Mouse (Mus musculus) kidney, embryonic 14.5 days (tissue): ENCODE measurements around the gene Plscr3. TPM values are rescaled to one million over a fixed set of nuclear protein-coding genes. Genes with fewer than 3 reads are reported as not detected.

Source experiments
- ATAC-seq: fragments of 200-750 bp; cut with Nextera tagmentation; 2 replicates; pipeline ENCODE4 v1.8.0; 2017; ENCODE audit warnings: moderate number of reproducible peaks, mild to moderate bottlenecking, moderate TSS enrichment, moderate library complexity; ENCODE audit not compliant: low FRiP score, low TSS enrichment
- H3K27ac ChIP-seq: fragments of 300-500 bp; sonication (generic); 2 replicates; pipeline ENCODE4 v1.5.1; 2014; ENCODE audit warnings: low read depth, mild to moderate bottlenecking, low read length, moderate library complexity, mixed read lengths
- H3K27me3 ChIP-seq: fragments of 300-500 bp; sonication (generic); 2 replicates; pipeline ENCODE4 v1.6.1; 2014; ENCODE audit warnings: mild to moderate bottlenecking, low read length; ENCODE audit not compliant: control insufficient read depth, insufficient read depth
- H3K36me3 ChIP-seq: fragments of 300-500 bp; sonication (generic); 2 replicates; pipeline ENCODE4 v1.6.1; 2014; ENCODE audit warnings: low read length, mixed read lengths; ENCODE audit not compliant: control insufficient read depth, insufficient read depth
- H3K4me1 ChIP-seq: fragments of 300-500 bp; sonication (generic); 2 replicates; pipeline ENCODE4 v1.6.1; 2014; ENCODE audit warnings: low read length, mixed read lengths; ENCODE audit not compliant: control insufficient read depth, insufficient read depth
- H3K4me2 ChIP-seq: fragments of 300-500 bp; sonication (generic); replicated peaks from 2 replicates; pipeline ENCODE4 v1.6.1; 2014; ENCODE audit warnings: low read depth, mild to moderate bottlenecking, low read length
- H3K4me3 ChIP-seq: fragments of 300-500 bp; sonication (generic); 2 replicates; pipeline ENCODE4 v1.5.1; 2014; ENCODE audit warnings: mild to moderate bottlenecking, low read length
- H3K9ac ChIP-seq: fragments of 300-500 bp; sonication (generic); 2 replicates; pipeline ENCODE4 v1.6.1; 2014; ENCODE audit warnings: low read depth, mild to moderate bottlenecking, low read length, moderate library complexity
- H3K9me3 ChIP-seq: fragments of 300-500 bp; sonication (generic); 2 replicates; pipeline ENCODE4 v1.6.1; 2016; ENCODE audit warnings: low read length; ENCODE audit not compliant: control insufficient read depth
- WGBS: fragments of 180-500 bp; shearing (Covaris S2); extraction: QIAGEN DNeasy Blood & Tissue Kit; methylation state at CpG from one replicate; pipeline ENCODE4 v1.1.7; 2014; 5-methylcytosine and 5-hydroxymethylcytosine counted together
- microRNA-seq: library from miRNA; unstranded; fragments of <30 nt; microRNA quantifications from one replicate; pipeline ENCODE4, GENCODE M21; 2016
- polyA plus RNA-seq: library from polyadenylated mRNA; unstranded; fragments of >200 nt; fragmentation: Nextera tagmentation; extraction: Ambion mirVana; gene quantifications from 2 replicates; pipeline ENCODE4 v1.2.1, GENCODE M21; 2014

Plscr3 gene
- polyA plus RNA-seq, 1 experiment from 2014 or later: 105 TPM

DNA sequence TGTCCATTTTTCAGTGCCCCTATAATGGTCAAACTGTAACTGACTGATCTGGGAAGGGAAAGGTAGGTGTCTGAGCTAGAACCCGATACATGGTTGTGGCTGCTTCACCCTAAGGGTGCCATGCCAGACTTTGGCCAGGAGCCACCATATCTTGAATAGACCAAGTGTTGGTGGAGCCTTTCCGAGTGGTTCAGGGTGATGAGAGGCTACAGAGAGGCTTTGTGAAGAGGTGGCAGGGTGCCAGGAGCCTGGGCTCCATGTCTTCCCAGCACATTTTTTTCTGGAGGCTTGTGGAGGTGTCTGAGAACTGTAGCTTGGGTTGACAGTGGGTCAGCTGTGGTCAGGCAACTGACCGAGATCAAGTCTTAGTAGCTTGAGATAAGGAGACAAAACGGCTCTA, 45.3 kb downstream of the Plscr3 start:
- no peak overlapping the region for H3K27ac ChIP-seq
- 79% methylated on average over 4 of the region's 4 CpGs for WGBS

DNA sequence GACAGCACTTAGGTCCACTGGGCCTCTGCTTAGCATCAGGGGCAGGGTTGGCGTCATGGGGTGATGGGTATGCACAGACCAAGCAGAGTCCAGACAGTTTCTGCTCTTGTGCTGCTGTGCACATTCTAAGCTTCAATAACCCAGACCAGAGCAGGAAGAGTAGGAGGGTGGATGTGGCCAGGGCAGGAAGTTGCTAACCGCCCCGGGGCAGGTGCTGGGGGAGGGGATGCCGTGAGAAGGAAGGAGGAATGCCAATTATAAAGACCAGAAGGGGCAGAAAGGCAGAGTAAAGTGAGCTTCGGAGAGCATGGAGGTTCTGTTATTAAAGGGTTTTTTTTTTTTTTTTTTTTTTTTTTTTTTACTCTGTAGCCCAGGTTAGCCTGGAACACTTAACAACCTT, 48.5 kb downstream of the Plscr3 start:
- Histone ChIP-seq H3K9me3 (no peaks in the 10 kb centered on the region), H3K27ac (no peak overlapping the region), H3K4me3 (no peak overlapping the region), H3K9ac (no peak overlapping the region), H3K4me1 (peaks cover 5% of the 10 kb centered on the region), H3K27me3 (no peaks in the 10 kb centered on the region), H3K36me3 (no peaks in the 10 kb centered on the region), H3K4me2 (no peak overlapping the region)
- no peak for ATAC-seq
- 73% methylated on average over 5 of the region's 5 CpGs for WGBS

More for the DNA sequence above, 45.3 kb downstream of the Plscr3 start:
- Histone ChIP-seq H3K27me3 (no peaks in the 10 kb centered on the region), H3K36me3 (no peaks in the 10 kb centered on the region), H3K4me1 (no peaks in the 10 kb centered on the region), H3K9ac (no peak overlapping the region), H3K4me2 (no peak overlapping the region), H3K4me3 (no peak overlapping the region), H3K9me3 (no peaks in the 10 kb centered on the region)
- ATAC-seq: no peak

DNA sequence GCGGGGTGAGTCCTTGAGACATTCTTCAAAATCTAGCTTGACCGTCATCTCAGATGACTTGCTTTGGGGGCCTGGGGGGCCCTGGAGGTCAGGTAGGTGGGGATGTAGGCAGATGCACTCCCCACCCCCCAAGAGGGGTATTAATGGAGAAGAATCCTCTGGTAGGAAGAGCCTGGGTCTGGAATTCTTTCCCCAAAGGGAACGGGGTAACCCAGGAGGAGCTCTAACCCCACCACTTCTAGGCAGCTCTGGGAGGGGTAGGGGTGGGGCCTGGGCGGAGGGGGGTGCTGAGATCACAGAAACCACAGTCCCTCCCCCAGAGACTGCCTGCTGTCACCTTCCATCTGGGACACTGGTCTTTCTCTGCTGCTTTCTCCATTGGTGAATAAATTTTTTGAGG, 49.1 kb downstream of the Plscr3 start, which contains the start of gene Acap1:
Gene Acap1, minus strand, starts transcription at position 249 of the 400 bp plus-strand sequence.
- H3K4me1 ChIP-seq: peaks cover 7% of the 10 kb centered on the region
- no peaks in the 10 kb centered on the region for H3K36me3 ChIP-seq
- WGBS: 75% methylated on average over 4 of the region's 4 CpGs
- no peak within 1 kb of the TSS for H3K27ac ChIP-seq
- ATAC-seq: no peak
- no peaks in the 10 kb centered on the region for H3K9me3 ChIP-seq
- H3K4me3 ChIP-seq: no peak within 1 kb of the TSS
- H3K9ac ChIP-seq: no peak within 1 kb of the TSS
- H3K4me2 ChIP-seq: no peak within 1 kb of the TSS
- no peaks in the 10 kb centered on the region for H3K27me3 ChIP-seq

DNA sequence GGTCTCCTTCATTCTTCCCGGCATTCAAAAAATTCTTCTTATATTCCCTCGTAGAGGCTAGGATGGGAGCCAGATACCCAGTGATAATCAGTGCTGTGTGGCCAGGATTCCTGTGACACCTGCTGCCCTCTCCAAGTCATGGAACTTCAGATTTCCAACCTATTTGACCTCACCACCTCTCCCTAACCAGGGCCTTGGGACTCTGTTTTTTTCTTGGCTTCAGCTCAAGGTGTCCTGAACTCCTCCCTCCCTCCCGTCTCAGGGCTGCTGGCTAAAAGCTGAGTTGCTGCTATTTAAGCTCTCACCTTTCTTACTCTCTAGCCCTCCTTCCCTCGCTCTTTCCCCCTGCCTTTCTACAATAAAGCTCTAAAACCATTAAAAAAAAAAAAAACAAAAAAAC, 53.7 kb downstream of the Plscr3 start:
- H3K36me3 ChIP-seq: peaks cover 17% of the 10 kb centered on the region
- peak overlapping the region; percentile 96 for H3K9ac ChIP-seq
- H3K27me3 ChIP-seq: no peaks in the 10 kb centered on the region
- H3K9me3 ChIP-seq: no peaks in the 10 kb centered on the region
- ATAC-seq: no peak
- peak overlapping the region; percentile 97 for H3K4me2 ChIP-seq
- peak overlapping the region; percentile 37; the same call in 1 of the 2 replicates for H3K27ac ChIP-seq
- peaks cover 17% of the 10 kb centered on the region for H3K4me1 ChIP-seq
- H3K4me3 ChIP-seq: peak overlapping the region; percentile 93
- WGBS: 24% methylated on average over 4 of the region's 4 CpGs

DNA sequence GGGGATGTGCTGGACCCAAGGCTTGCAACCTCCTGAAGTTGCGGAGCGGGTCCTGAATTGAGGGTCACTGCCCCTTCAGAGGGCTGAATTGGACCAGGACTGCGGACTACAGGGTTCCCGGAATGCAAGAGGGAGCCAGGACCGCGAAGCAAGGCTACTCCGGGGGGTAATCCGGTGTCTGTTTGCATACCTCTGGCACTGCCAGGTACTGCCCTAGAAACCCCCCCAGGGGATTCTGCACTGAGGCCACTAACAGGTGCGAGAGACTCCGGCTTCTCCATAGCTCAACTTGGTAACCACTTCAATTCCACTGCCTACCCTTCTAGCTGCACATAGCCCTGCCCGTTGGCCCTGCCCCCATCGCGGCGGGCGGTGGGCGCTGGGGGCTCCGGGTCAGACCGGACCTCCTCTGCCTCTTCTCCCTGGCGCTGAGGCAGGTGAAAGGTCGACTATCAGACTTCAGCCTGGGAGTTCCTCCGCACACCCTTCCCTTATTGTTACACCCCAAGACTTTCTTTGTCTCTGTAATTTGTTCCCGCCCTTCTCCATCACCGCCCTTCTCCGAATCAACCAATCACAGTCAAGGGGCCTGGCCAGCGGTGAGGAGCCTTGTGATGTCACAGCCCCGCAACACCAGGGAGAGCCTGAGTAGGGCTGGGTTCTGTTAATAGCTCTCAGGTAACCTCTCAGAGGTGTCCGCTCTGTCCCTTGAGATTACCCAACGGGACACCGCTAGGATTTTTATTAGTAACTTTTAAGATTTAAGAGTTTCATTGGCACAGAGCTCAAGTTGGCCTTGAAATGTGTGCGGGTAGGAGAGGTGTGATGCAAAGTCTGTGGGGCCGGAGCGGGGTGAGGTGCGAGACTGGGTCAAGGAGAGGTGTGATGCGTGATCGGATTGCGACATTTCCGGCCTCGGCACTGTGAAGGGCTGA, 54.6 kb downstream of the Plscr3 start, which contains the start of the genes 2810408A11Rik and Neurl4:
Gene 2810408A11Rik, minus strand, starts transcription at position 517 of the 935 bp plus-strand sequence.
Gene Neurl4, plus strand, starts transcription at position 602 of the 935 bp plus-strand sequence.
- peak within 1 kb of the TSS; percentile 99 for H3K27ac ChIP-seq
- peaks cover 17% of the 10 kb centered on the region for H3K4me1 ChIP-seq
- WGBS: under 1% methylated on average over 38 of the region's 38 CpGs
- no peaks in the 10 kb centered on the region for H3K9me3 ChIP-seq
- peak within 1 kb of the TSS; percentile 97 for H3K4me2 ChIP-seq
- no peaks in the 10 kb centered on the region for H3K27me3 ChIP-seq
- ATAC-seq: peak; percentile 94
- H3K9ac ChIP-seq: peak within 1 kb of the TSS; percentile 96
- peak within 1 kb of the TSS; percentile 93 for H3K4me3 ChIP-seq
- peaks cover 24% of the 10 kb centered on the region for H3K36me3 ChIP-seq

DNA sequence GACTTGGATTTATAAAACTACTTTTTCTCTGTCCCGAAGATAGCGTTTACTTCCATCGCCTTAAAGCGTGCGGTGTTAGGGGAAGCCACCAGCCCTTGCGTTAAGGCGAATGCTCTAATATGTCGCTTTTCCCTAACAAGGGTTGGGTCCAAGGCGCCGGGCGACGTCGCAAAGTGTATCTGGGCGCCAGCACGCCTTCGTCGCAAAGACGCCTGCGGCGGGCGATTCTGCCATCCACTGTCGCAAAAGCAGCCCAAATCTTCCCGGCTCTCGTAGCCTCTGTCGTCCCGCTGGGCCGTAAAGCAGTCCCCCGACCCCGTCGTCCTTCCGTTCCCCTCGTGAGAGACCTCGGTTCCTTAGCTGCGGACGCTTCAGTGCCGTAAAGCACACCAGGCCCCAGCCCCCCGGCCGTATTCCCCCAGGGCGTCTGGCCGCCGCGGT, 55.2 kb downstream of the Plscr3 start:
- H3K4me1 ChIP-seq: peaks cover 17% of the 10 kb centered on the region
- no peaks in the 10 kb centered on the region for H3K27me3 ChIP-seq
- H3K27ac ChIP-seq: peak overlapping the region; percentile 99
- under 1% methylated on average over 42 of the region's 42 CpGs for WGBS
- peaks cover 31% of the 10 kb centered on the region for H3K36me3 ChIP-seq
- H3K9me3 ChIP-seq: no peaks in the 10 kb centered on the region
- H3K4me2 ChIP-seq: peak overlapping the region; percentile 97
- peak overlapping the region; percentile 96 for H3K9ac ChIP-seq
- ATAC-seq: peak; percentile 76
- H3K4me3 ChIP-seq: peak overlapping the region; percentile 93

Small RNA genes lying within 50 kb of the gene (microRNA-seq; reads per million reads assigned to microRNA genes)
- not detected for gene Mir6924

Other genes with a start within 250 kb of the Plscr3 start
- 7.6 and 11.4 TPM in 2 replicates for gene Atp1b2, start 240.4 kb upstream of the Plscr3 start, polyA plus RNA-seq
- gene Shbg, start 228.5 kb upstream of the Plscr3 start, polyA plus RNA-seq: not detected in 2 replicates
- 16.9 and 22.6 TPM in 2 replicates for gene Sat2, start 224.4 kb upstream of the Plscr3 start, polyA plus RNA-seq
- 30.7 and 33.3 TPM in 2 replicates for gene Fxr2, start 213.4 kb upstream of the Plscr3 start, polyA plus RNA-seq
- gene Sox15, start 191.1 kb upstream of the Plscr3 start, polyA plus RNA-seq: 0.51 TPM in 1 of 2 replicates, not detected in the other
- gene Mpdu1, start 183.7 kb upstream of the Plscr3 start, polyA plus RNA-seq: 42.3 and 71.8 TPM in 2 replicates
- 8.5 and 10.5 TPM in 2 replicates for gene Cd68, start 180.2 kb upstream of the Plscr3 start, polyA plus RNA-seq
- 729 and 1,177 TPM in 2 replicates for gene Eif4a1, start 174.0 kb upstream of the Plscr3 start, polyA plus RNA-seq
- 95.2 and 102 TPM in 2 replicates for gene Senp3, start 164.3 kb upstream of the Plscr3 start, polyA plus RNA-seq
- 0.34 and 0.60 TPM in 2 replicates for gene Tnfsf13, start 160.6 kb upstream of the Plscr3 start, polyA plus RNA-seq
- gene Tnfsf12, start 150.5 kb upstream of the Plscr3 start, polyA plus RNA-seq: 6.9 and 8.6 TPM in 2 replicates
- gene Tnfsfm13, start 150.3 kb upstream of the Plscr3 start, polyA plus RNA-seq: 4.6 and 4.9 TPM in 2 replicates
- 30.2 and 58.4 TPM in 2 replicates for gene Polr2a, start 87.7 kb upstream of the Plscr3 start, polyA plus RNA-seq
- 0.23 and 0.36 TPM in 2 replicates for gene Slc35g3, start 84.4 kb upstream of the Plscr3 start, polyA plus RNA-seq
- gene Zbtb4, start 80.5 kb upstream of the Plscr3 start, polyA plus RNA-seq: 2.0 and 2.2 TPM in 2 replicates
- 4.6 and 6.5 TPM in 2 replicates for gene Chrnb1, start 50.4 kb upstream of the Plscr3 start, polyA plus RNA-seq
- 1.7 and 1.9 TPM in 2 replicates for gene Fgf11, start 44.5 kb upstream of the Plscr3 start, polyA plus RNA-seq
- gene Tmem102, start 40.8 kb upstream of the Plscr3 start, polyA plus RNA-seq: 6.4 and 7.7 TPM in 2 replicates
- not detected in 2 replicates for gene Gm39566, start 31.1 kb upstream of the Plscr3 start, polyA plus RNA-seq
- gene Spem2, start 27.9 kb upstream of the Plscr3 start, polyA plus RNA-seq: not detected in 2 replicates
- gene Spem1, start 24.2 kb upstream of the Plscr3 start, polyA plus RNA-seq: 0.27 TPM in 1 of 2 replicates, not detected in the other
- 7.8 and 8.5 TPM in 2 replicates for gene Nlgn2, start 8.6 kb upstream of the Plscr3 start, polyA plus RNA-seq
- gene Tmem256, start 7.9 kb upstream of the Plscr3 start, polyA plus RNA-seq: 354 and 512 TPM in 2 replicates
- 2.3 and 4.9 TPM in 2 replicates for gene Tnk1, start 12.4 kb downstream of the Plscr3 start, polyA plus RNA-seq
- gene Tmem95, start 31.6 kb downstream of the Plscr3 start, polyA plus RNA-seq: not detected in 2 replicates
- gene Kctd11, start 35.0 kb downstream of the Plscr3 start, polyA plus RNA-seq: 3.8 and 6.4 TPM in 2 replicates
- gene Acap1, start 49.2 kb downstream of the Plscr3 start, polyA plus RNA-seq: 0.20 and 0.28 TPM in 2 replicates
- 12.4 and 15.1 TPM in 2 replicates for gene 2810408A11Rik, start 54.6 kb downstream of the Plscr3 start, polyA plus RNA-seq
- gene Neurl4, start 54.7 kb downstream of the Plscr3 start, polyA plus RNA-seq: 13.0 and 16.3 TPM in 2 replicates
- gene Gps2, start 67.5 kb downstream of the Plscr3 start, polyA plus RNA-seq: 73.4 and 82.0 TPM in 2 replicates
- gene Eif5a, start 75.6 kb downstream of the Plscr3 start, polyA plus RNA-seq: 2,108 and 2,169 TPM in 2 replicates
- gene Ybx2, start 89.4 kb downstream of the Plscr3 start, polyA plus RNA-seq: 10.1 and 10.7 TPM in 2 replicates
- gene Slc2a4, start 101.8 kb downstream of the Plscr3 start, polyA plus RNA-seq: 11.7 and 14.1 TPM in 2 replicates
- gene Cldn7, start 118.4 kb downstream of the Plscr3 start, polyA plus RNA-seq: 117 and 132 TPM in 2 replicates
- gene Ctdnep1, start 134.8 kb downstream of the Plscr3 start, polyA plus RNA-seq: 34.5 and 50.1 TPM in 2 replicates
- 117 and 141 TPM in 2 replicates for gene Elp5, start 136.1 kb downstream of the Plscr3 start, polyA plus RNA-seq
- 426 and 499 TPM in 2 replicates for gene Gabarap, start 144.8 kb downstream of the Plscr3 start, polyA plus RNA-seq
- gene Phf23, start 149.4 kb downstream of the Plscr3 start, polyA plus RNA-seq: 48.5 and 63.1 TPM in 2 replicates
- 28.2 and 34.9 TPM in 2 replicates for gene Dvl2, start 154.2 kb downstream of the Plscr3 start, polyA plus RNA-seq
- gene Acadvl, start 169.0 kb downstream of the Plscr3 start, polyA plus RNA-seq: 41.1 and 58.4 TPM in 2 replicates
- gene Dlg4, start 170.6 kb downstream of the Plscr3 start, polyA plus RNA-seq: 13.2 and 16.4 TPM in 2 replicates
- 2.0 and 2.4 TPM in 2 replicates for gene Asgr1, start 207.7 kb downstream of the Plscr3 start, polyA plus RNA-seq
- not detected in 2 replicates for gene Asgr2, start 246.3 kb downstream of the Plscr3 start, polyA plus RNA-seq